Mouse (Mus musculus) lung, postnatal 25 days (tissue): ENCODE data around the gene Gcn1l1.

ENCODE experiments used
- DNase-seq: peaks from one replicate; pipeline ENCODE4 v3.0.0; 2022; ENCODE audit warnings: low spot score

The Gcn1l1 gene

GRCm38 (mm10) chr5:115534856-115535255 lies 30.2 kb upstream of the Gcn1l1 start:
- peak; percentile 55 for DNase-seq

GRCm38 (mm10) chr5:115535635-115536034 lies 29.4 kb upstream of the Gcn1l1 start:
- DNase-seq: peak; percentile 56

- no peak for DNase-seq
Measured at GRCm38 (mm10) chr5:115538017-115538692, 26.9 kb upstream of the Gcn1l1 start.

- peak; percentile 93 for DNase-seq
Measured at GRCm38 (mm10) chr5:115538693-115539043, 26.4 kb upstream of the Gcn1l1 start.

- DNase-seq: peak; percentile 71
Measured at GRCm38 (mm10) chr5:115542635-115543384, 22.2 kb upstream of the Gcn1l1 start.

GRCm38 (mm10) chr5:115543509-115544253 lies 21.4 kb upstream of the Gcn1l1 start:
- DNase-seq: peak; percentile 83

GRCm38 (mm10) chr5:115544655-115545185 lies 20.3 kb upstream of the Gcn1l1 start:
- DNase-seq: no peak

- DNase-seq: peak; percentile 90
Measured at GRCm38 (mm10) chr5:115545636-115546035, 19.4 kb upstream of the Gcn1l1 start.

- DNase-seq: no peak
Measured at GRCm38 (mm10) chr5:115546536-115546935, 18.5 kb upstream of the Gcn1l1 start.

GRCm38 (mm10) chr5:115547014-115547413 lies 18.0 kb upstream of the Gcn1l1 start:
- no peak for DNase-seq

- no peak for DNase-seq
Measured at GRCm38 (mm10) chr5:115547421-115547820, 17.6 kb upstream of the Gcn1l1 start.

GRCm38 (mm10) chr5:115548501-115549285 lies 16.4 kb upstream of the Gcn1l1 start:
- no peak for DNase-seq

- DNase-seq: no peak
Measured at GRCm38 (mm10) chr5:115550482-115551005, 14.5 kb upstream of the Gcn1l1 start.

- DNase-seq: no peak
Measured at GRCm38 (mm10) chr5:115551386-115551785, 13.7 kb upstream of the Gcn1l1 start.

GRCm38 (mm10) chr5:115551799-115552198 lies 13.3 kb upstream of the Gcn1l1 start:
- DNase-seq: no peak

GRCm38 (mm10) chr5:115553801-115554420 lies 11.1 kb upstream of the Gcn1l1 start:
- DNase-seq: no peak

- DNase-seq: no peak
Measured at GRCm38 (mm10) chr5:115554536-115555291, 10.3 kb upstream of the Gcn1l1 start.

- DNase-seq: peak; percentile 84
Measured at GRCm38 (mm10) chr5:115556217-115556616, 8.8 kb upstream of the Gcn1l1 start.

GRCm38 (mm10) chr5:115558182-115558794 lies 6.8 kb upstream of the Gcn1l1 start:
- no peak for DNase-seq
